Mouse (Mus musculus) heart, embryonic 13.5 days (tissue): ENCODE data around the gene Grb10. TPM values are rescaled to one million over a fixed set of nuclear protein-coding genes. Genes with fewer than 3 reads are reported as not detected.

Experiments
- ATAC-seq: fragments of 200-750 bp; cut with Nextera tagmentation; 2 replicates; pipeline ENCODE4 v1.8.0; 2017; ENCODE audit warnings: moderate TSS enrichment; ENCODE audit not compliant: insufficient number of reproducible peaks, low FRiP score, low TSS enrichment; ENCODE audit errors: extremely low read depth
- H3K27ac ChIP-seq: fragments of 300-500 bp; sonication (generic); replicated peaks from 2 replicates; pipeline ENCODE4 v1.5.1; 2015; ENCODE audit warnings: moderate library complexity, mild to moderate bottlenecking, inconsistent platforms
- H3K27me3 ChIP-seq: fragments of 300-500 bp; sonication (generic); replicated peaks from 2 replicates; pipeline ENCODE4 v1.6.1; 2015; ENCODE audit warnings: mild to moderate bottlenecking, inconsistent platforms
- H3K36me3 ChIP-seq: fragments of 300-500 bp; sonication (generic); 2 replicates; pipeline ENCODE4 v1.6.1; 2015; ENCODE audit warnings: mild to moderate bottlenecking, inconsistent platforms
- H3K4me1 ChIP-seq: fragments of 300-500 bp; sonication (generic); 2 replicates; pipeline ENCODE4 v1.6.1; 2015; ENCODE audit warnings: inconsistent platforms
- H3K4me2 ChIP-seq: fragments of 300-500 bp; sonication (generic); 2 replicates; pipeline ENCODE4 v1.6.1; 2015; ENCODE audit warnings: inconsistent platforms, mild to moderate bottlenecking, moderate library complexity
- H3K4me3 ChIP-seq: fragments of 300-500 bp; sonication (generic); 2 replicates; pipeline ENCODE4 v1.5.1; 2015; ENCODE audit warnings: moderate library complexity, mild to moderate bottlenecking, inconsistent platforms
- H3K9ac ChIP-seq: fragments of 300-500 bp; sonication (generic); 2 replicates; pipeline ENCODE4 v1.6.1; 2015; ENCODE audit warnings: inconsistent platforms, mild to moderate bottlenecking, moderate library complexity
- H3K9me3 ChIP-seq: fragments of 300-500 bp; sonication (generic); 2 replicates; pipeline ENCODE4 v1.6.1; 2016; ENCODE audit warnings: inconsistent platforms
- WGBS: fragments of 180-500 bp; shearing (Covaris S2); methylation state at CpG from one replicate; pipeline ENCODE4 v1.1.7; 2015; ENCODE audit warnings: mixed read lengths; 5-methylcytosine and 5-hydroxymethylcytosine counted together
- polyA plus RNA-seq: library from polyadenylated mRNA; unstranded; fragments of >200 nt; fragmentation: Nextera tagmentation; extraction: Ambion mirVana; gene quantifications from 2 replicates; pipeline ENCODE4 v1.2.1, GENCODE M21; 2015

The Grb10 gene
- polyA plus RNA-seq, 1 experiment from 2014 or later = 494 TPM

GRCm38 (mm10) chr11:11945766-11946165, 92.7 kb downstream of the Grb10 start:
- WGBS = 86% methylated on average over 4 of the region's 4 CpGs
- peaks cover 97% of the 10 kb centered on the region for H3K36me3 ChIP-seq
- H3K4me3 ChIP-seq = no peak overlapping the region
- no peaks in the 10 kb centered on the region for H3K9me3 ChIP-seq
- no peaks in the 10 kb centered on the region for H3K27me3 ChIP-seq
- H3K4me1 ChIP-seq = peaks cover 72% of the 10 kb centered on the region
- no peak for ATAC-seq
- peak overlapping the region; percentile 36; the same call in 1 of the 2 replicates for H3K27ac ChIP-seq
- H3K4me2 ChIP-seq = no peak overlapping the region
- no peak overlapping the region for H3K9ac ChIP-seq

DNA sequence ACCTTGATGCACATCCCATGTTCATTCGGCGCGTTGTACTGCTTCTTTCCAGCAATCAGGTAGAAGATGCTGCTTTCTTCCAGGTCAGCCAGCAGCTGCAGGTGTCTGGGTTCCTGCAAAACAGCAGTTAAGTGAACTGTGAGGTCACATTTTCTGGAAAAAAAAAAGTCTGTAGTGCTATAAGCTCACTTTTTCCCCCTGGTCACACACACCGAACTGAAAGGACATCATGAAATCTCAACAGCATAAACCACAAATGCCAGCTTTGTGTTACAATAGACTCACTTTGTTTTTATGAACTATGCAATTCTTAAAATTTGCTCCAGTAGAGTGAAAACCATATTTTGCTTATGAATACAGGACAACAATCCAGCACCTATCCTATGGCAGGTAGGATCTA, 93.7 kb downstream of the Grb10 start:
- 95% methylated on average over 4 of the region's 4 CpGs for WGBS
- H3K27ac ChIP-seq = peak overlapping the region; percentile 10

GRCm38 (mm10) chr11:11944082-11944349, 94.5 kb downstream of the Grb10 start:
- ATAC-seq = no peak
- H3K27me3 ChIP-seq = no peaks in the 10 kb centered on the region
- no peaks in the 10 kb centered on the region for H3K9me3 ChIP-seq
- no peak overlapping the region for H3K4me3 ChIP-seq
- H3K4me2 ChIP-seq = no peak overlapping the region
- peaks cover 68% of the 10 kb centered on the region for H3K4me1 ChIP-seq
- H3K27ac ChIP-seq = peak overlapping the region; percentile 83
- H3K9ac ChIP-seq = no peak overlapping the region
- peaks cover 96% of the 10 kb centered on the region for H3K36me3 ChIP-seq

More for the DNA sequence above, 93.7 kb downstream of the Grb10 start:
- Histone ChIP-seq H3K9me3 (no peaks in the 10 kb centered on the region), H3K9ac (no peak overlapping the region), H3K27me3 (no peaks in the 10 kb centered on the region), H3K4me2 (no peak overlapping the region), H3K36me3 (peaks cover 95% of the 10 kb centered on the region), H3K4me1 (peaks cover 69% of the 10 kb centered on the region), H3K4me3 (no peak overlapping the region)
- no peak for ATAC-seq

GRCm38 (mm10) chr11:11943240-11944081, 95.0 kb downstream of the Grb10 start:
- Histone ChIP-seq H3K9me3 (no peaks in the 10 kb centered on the region), H3K4me1 (peaks cover 68% of the 10 kb centered on the region), H3K27ac (peak overlapping the region; percentile 83), H3K9ac (peak overlapping the region; percentile 33; the same call in 1 of the 2 replicates), H3K27me3 (no peaks in the 10 kb centered on the region), H3K36me3 (peaks cover 96% of the 10 kb centered on the region), H3K4me3 (no peak overlapping the region), H3K4me2 (no peak overlapping the region)
- no peak for ATAC-seq
- 78% methylated on average over 13 of the region's 13 CpGs for WGBS

DNA sequence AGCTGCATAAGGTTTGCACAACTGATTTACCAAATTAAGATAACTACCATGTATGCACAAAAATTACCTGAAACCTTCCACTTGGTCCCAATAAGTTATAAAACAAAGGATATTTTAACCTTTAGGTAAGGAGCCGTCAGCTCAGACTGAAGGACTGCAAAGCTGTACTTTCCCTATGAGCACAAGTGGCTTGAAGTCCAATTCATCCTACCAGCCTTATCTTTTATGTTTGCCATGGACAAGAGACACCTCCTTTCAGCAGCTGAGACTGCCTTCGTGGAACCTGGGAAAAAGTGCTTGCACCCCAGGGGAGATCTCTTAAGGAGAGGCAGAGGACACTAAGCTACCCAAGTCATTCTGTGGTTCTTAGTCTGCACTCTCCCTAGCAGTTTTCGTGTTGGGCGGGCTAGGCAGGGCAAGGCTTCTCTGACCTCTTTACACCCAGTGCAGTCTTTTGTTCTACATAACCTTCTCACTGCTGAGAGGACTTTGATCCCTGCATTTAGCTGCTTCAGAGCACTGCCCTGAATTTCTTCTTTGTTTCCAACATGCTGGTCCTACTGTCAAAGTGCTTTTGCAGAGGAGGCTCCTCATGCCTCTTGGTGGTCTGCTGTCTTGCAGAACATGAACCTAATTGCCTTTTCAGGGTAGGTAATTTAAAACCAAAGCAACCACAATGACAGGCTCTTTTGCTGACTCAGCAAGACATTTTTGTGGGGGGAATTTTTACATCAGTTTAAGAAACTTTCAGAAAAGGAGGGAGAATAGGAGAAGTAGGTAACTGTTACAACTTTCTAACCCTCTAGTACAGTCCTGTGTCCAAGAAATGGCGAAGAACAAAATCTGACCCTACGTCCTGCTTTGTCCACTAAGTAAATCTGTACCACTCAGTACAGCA, 95.9 kb downstream of the Grb10 start:
- Histone ChIP-seq H3K9ac (peak overlapping the region; percentile 59), H3K9me3 (no peaks in the 10 kb centered on the region), H3K4me2 (no peak overlapping the region), H3K27me3 (no peaks in the 10 kb centered on the region), H3K36me3 (peaks cover 96% of the 10 kb centered on the region), H3K4me3 (no peak overlapping the region), H3K4me1 (peaks cover 68% of the 10 kb centered on the region), H3K27ac (peak overlapping the region; percentile 83)
- WGBS = 54% methylated on average over 6 of the region's 6 CpGs
- no peak for ATAC-seq

DNA sequence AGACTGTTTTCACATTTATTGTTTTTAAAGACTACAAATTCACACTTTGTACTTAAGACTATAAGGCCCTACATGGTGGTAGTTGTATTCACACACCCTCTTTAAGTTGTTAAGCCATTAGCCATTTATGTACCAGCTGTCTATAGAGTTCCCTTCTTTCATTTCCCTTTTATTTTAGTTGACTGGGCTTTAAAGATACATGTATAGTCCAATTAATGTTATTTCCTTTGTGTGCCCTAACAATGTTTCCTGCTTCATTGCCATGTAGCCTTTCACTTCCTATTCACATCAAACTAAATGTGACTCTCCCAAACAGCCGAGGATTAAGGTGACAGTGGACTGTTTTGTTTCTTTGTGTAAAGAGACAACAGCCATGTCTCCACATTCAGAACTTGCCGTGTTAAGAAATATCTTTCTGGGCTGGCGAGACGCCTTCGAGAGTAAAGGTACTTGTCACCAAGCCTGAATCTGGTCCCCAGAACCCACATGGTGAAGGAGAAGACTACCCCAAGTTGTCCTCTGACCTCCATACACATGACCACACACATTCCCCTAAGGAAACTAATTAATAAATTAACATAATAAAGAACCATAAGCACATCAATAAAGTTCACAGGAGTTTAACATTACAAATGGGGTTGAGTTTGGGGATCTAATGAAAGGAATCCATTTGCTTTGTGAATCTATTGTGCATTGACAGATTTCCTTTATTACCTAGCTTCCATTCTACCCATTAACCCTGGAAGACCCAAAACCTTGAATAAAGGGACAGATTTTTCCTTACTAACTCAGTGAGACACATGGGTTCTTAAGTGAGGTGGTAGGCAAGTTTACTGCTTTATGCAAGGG, 97.4 kb downstream of the Grb10 start:
- peak overlapping the region; percentile 83 for H3K27ac ChIP-seq
- no peaks in the 10 kb centered on the region for H3K9me3 ChIP-seq
- WGBS = 75% methylated on average over 5 of the region's 5 CpGs
- H3K4me2 ChIP-seq = no peak overlapping the region
- H3K9ac ChIP-seq = no peak overlapping the region
- ATAC-seq = no peak
- H3K27me3 ChIP-seq = no peaks in the 10 kb centered on the region
- peaks cover 96% of the 10 kb centered on the region for H3K36me3 ChIP-seq
- no peak overlapping the region for H3K4me3 ChIP-seq
- peaks cover 68% of the 10 kb centered on the region for H3K4me1 ChIP-seq

- peak overlapping the region; percentile 65 for H3K27ac ChIP-seq
- 21% methylated on average over 3 of the region's 3 CpGs for WGBS
Observed at GRCm38 (mm10) chr11:11939611-11940010, 98.9 kb downstream of the Grb10 start.

GRCm38 (mm10) chr11:11938591-11938990, 99.9 kb downstream of the Grb10 start:
- Histone ChIP-seq H3K27me3 (no peaks in the 10 kb centered on the region), H3K4me1 (peaks cover 72% of the 10 kb centered on the region), H3K36me3 (peaks cover 96% of the 10 kb centered on the region), H3K9ac (no peak overlapping the region), H3K9me3 (no peaks in the 10 kb centered on the region), H3K27ac (peak overlapping the region; percentile 65), H3K4me2 (no peak overlapping the region), H3K4me3 (no peak overlapping the region)
- WGBS = 78% methylated on average over 1 of the region's 1 CpGs
- no peak for ATAC-seq

More at GRCm38 (mm10) chr11:11939611-11940010, 98.9 kb downstream of the Grb10 start:
- no peak for ATAC-seq
- no peak overlapping the region for H3K9ac ChIP-seq
- no peaks in the 10 kb centered on the region for H3K9me3 ChIP-seq
- peaks cover 96% of the 10 kb centered on the region for H3K36me3 ChIP-seq
- no peak overlapping the region for H3K4me2 ChIP-seq
- H3K4me3 ChIP-seq = no peak overlapping the region
- H3K4me1 ChIP-seq = peaks cover 73% of the 10 kb centered on the region
- H3K27me3 ChIP-seq = no peaks in the 10 kb centered on the region

GRCm38 (mm10) chr11:11937340-11938030, 101.0 kb downstream of the Grb10 start:
- H3K4me3 ChIP-seq = no peak overlapping the region
- H3K4me1 ChIP-seq = peaks cover 66% of the 10 kb centered on the region
- peak overlapping the region; percentile 65 for H3K27ac ChIP-seq
- no peak overlapping the region for H3K9ac ChIP-seq
- H3K4me2 ChIP-seq = no peak overlapping the region
- H3K36me3 ChIP-seq = peaks cover 96% of the 10 kb centered on the region
- ATAC-seq = no peak
- WGBS = 79% methylated on average over 10 of the region's 10 CpGs
- H3K27me3 ChIP-seq = no peaks in the 10 kb centered on the region
- H3K9me3 ChIP-seq = no peaks in the 10 kb centered on the region

DNA sequence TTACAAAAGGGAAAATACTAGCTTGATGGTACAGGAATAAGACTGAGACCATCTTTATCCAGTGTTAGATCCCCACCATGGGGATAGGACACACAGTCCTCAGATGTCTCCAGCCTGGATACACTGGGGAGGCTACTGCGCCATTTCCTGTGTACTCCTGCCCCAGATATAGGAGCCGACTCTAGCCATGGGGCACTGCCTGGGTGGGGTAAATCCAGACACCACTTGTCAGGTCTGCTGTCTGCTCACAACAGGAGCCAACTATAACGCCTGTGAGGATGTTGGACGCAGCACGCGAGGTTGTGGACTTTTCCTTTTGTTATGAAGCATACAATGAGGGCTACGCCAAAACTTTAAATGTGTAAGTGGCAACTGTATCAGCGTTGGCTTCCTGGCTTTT, 103.7 kb downstream of the Grb10 start:
- H3K27me3 ChIP-seq = no peaks in the 10 kb centered on the region
- WGBS = 78% methylated on average over 8 of the region's 8 CpGs
- peak overlapping the region; percentile 65 for H3K27ac ChIP-seq
- no peak for ATAC-seq
- H3K36me3 ChIP-seq = peaks cover 97% of the 10 kb centered on the region
- H3K4me1 ChIP-seq = peaks cover 59% of the 10 kb centered on the region
- no peaks in the 10 kb centered on the region for H3K9me3 ChIP-seq
- H3K4me2 ChIP-seq = no peak overlapping the region
- H3K9ac ChIP-seq = no peak overlapping the region; the same call in 1 of the 2 replicates
- H3K4me3 ChIP-seq = no peak overlapping the region
